Mouse (Mus musculus) erythroblast, embryonic 14.5 days (primary cell): ENCODE measurements at regions not wholly inside any gene's neighbourhood (a gene's known extent, or its start where the extent isn't known, plus 50 kb on each side); places are given as distances from the start of the nearest gene placed in this dataset.

ENCODE experiments used
- GATA1 ChIP-seq: IDR thresholded peaks from 2 replicates; pipeline ENCODE4 v1.6.1; 2012; ENCODE audit warnings: low read length, inconsistent platforms, mixed read lengths
- TAL1 ChIP-seq: IDR thresholded peaks from 3 replicates; pipeline ENCODE4 v1.6.1; 2012; ENCODE audit warnings: low read length, inconsistent platforms, mixed read lengths

DNA sequence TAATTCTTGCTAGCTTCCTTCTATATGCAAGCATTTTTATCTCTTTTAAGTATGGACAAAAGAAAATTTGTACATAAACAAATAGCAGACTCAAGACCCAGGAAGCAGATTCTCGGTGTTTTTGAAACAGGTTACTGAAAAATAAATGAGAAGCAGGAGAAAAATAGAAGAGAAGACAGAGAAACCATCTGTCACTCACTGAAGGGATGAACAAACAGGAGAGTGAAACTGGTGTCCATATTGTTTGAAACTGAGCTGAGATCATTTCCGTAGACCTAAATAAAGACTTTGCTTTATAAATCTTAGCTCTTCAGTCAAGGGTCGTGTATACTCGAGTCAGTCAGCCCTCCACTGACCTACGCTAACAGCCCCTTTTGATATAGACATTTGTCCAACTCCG, 251.4 kb downstream of the Ptprc start:
- no peak for TF ChIP-seq TAL1
- TF ChIP-seq GATA1 = no peak
